Mouse (Mus musculus): ENCODE measurements at regions not wholly inside any gene's neighbourhood (a gene's known extent, or its start where the extent isn't known, plus 50 kb on each side); places are given as distances from the start of the nearest gene placed in this dataset.

- no peaks in the 10 kb centered on the region for H3K9me3 ChIP-seq (ENCODE audit: control insufficient read depth, low read length)
- no peaks in the 10 kb centered on the region for H3K36me3 ChIP-seq (ENCODE audit: control insufficient read depth, insufficient read depth, low read length)
- no peak overlapping the region for H3K9ac ChIP-seq (ENCODE audit: low read depth, low read length)
- WGBS = 83% methylated on average over 4 of the region's 4 CpGs
- no peak overlapping the region for H3K4me3 ChIP-seq (ENCODE audit: low read length)
- H3K4me2 ChIP-seq (replicated peaks; ENCODE audit: low read depth, low read length) = no peak overlapping the region
- no peak for ATAC-seq (ENCODE audit: low FRiP score, low TSS enrichment)
- no peaks in the 10 kb centered on the region for H3K27me3 ChIP-seq (ENCODE audit: control insufficient read depth, insufficient read depth, low read length)
- H3K4me1 ChIP-seq (ENCODE audit: control insufficient read depth, insufficient read depth, low read length) = no peaks in the 10 kb centered on the region
- no peak overlapping the region for H3K27ac ChIP-seq (ENCODE audit: low read depth, low read length)
Observed at GRCm38 (mm10) chr4:22892694-22893046, 404.5 kb upstream of the Pou3f2 start.

GRCm38 (mm10) chr4:22891974-22892693 lies 404.0 kb upstream of the Pou3f2 start:
- Histone ChIP-seq H3K9ac (ENCODE audit: low read depth, low read length) (no peak overlapping the region), H3K9me3 (ENCODE audit: control insufficient read depth, low read length) (no peaks in the 10 kb centered on the region), H3K36me3 (ENCODE audit: control insufficient read depth, insufficient read depth, low read length) (no peaks in the 10 kb centered on the region), H3K4me2 (replicated peaks; ENCODE audit: low read depth, low read length) (no peak overlapping the region), H3K4me3 (ENCODE audit: low read length) (no peak overlapping the region), H3K4me1 (ENCODE audit: control insufficient read depth, insufficient read depth, low read length) (no peaks in the 10 kb centered on the region), H3K27me3 (ENCODE audit: control insufficient read depth, insufficient read depth, low read length) (no peaks in the 10 kb centered on the region), H3K27ac (ENCODE audit: low read depth, low read length) (no peak overlapping the region)
- WGBS = 60% methylated on average over 3 of the region's 3 CpGs
- no peak for ATAC-seq (ENCODE audit: low FRiP score, low TSS enrichment)

- ATAC-seq (ENCODE audit: low FRiP score, low TSS enrichment) = no peak
- H3K4me3 ChIP-seq (ENCODE audit: low read length) = no peak overlapping the region
- 33% methylated on average over 7 of the region's 7 CpGs for WGBS
- no peaks in the 10 kb centered on the region for H3K4me1 ChIP-seq (ENCODE audit: control insufficient read depth, insufficient read depth, low read length)
- H3K4me2 ChIP-seq (replicated peaks; ENCODE audit: low read depth, low read length) = no peak overlapping the region
- H3K27me3 ChIP-seq (ENCODE audit: control insufficient read depth, insufficient read depth, low read length) = no peaks in the 10 kb centered on the region
- no peaks in the 10 kb centered on the region for H3K9me3 ChIP-seq (ENCODE audit: control insufficient read depth, low read length)
- H3K27ac ChIP-seq (ENCODE audit: low read depth, low read length) = no peak overlapping the region
- no peak overlapping the region for H3K9ac ChIP-seq (ENCODE audit: low read depth, low read length)
- no peaks in the 10 kb centered on the region for H3K36me3 ChIP-seq (ENCODE audit: control insufficient read depth, insufficient read depth, low read length)
Observed at GRCm38 (mm10) chr4:22880692-22881091, 392.5 kb upstream of the Pou3f2 start.

GRCm38 (mm10) chr4:22875392-22875791 lies 387.2 kb upstream of the Pou3f2 start:
- Histone ChIP-seq H3K4me1 (ENCODE audit: control insufficient read depth, insufficient read depth, low read length) (no peaks in the 10 kb centered on the region), H3K9ac (ENCODE audit: low read depth, low read length) (no peak overlapping the region), H3K36me3 (ENCODE audit: control insufficient read depth, insufficient read depth, low read length) (no peaks in the 10 kb centered on the region), H3K4me2 (replicated peaks; ENCODE audit: low read depth, low read length) (no peak overlapping the region), H3K27me3 (ENCODE audit: control insufficient read depth, insufficient read depth, low read length) (no peaks in the 10 kb centered on the region), H3K4me3 (ENCODE audit: low read length) (no peak overlapping the region), H3K9me3 (ENCODE audit: control insufficient read depth, low read length) (no peaks in the 10 kb centered on the region), H3K27ac (ENCODE audit: low read depth, low read length) (no peak overlapping the region)
- ATAC-seq (ENCODE audit: low FRiP score, low TSS enrichment) = no peak
- WGBS = 85% methylated on average over 3 of the region's 3 CpGs

- no peaks in the 10 kb centered on the region for H3K36me3 ChIP-seq (ENCODE audit: control insufficient read depth, insufficient read depth, low read length)
- H3K9ac ChIP-seq (ENCODE audit: low read depth, low read length) = no peak overlapping the region
- 81% methylated on average over 7 of the region's 7 CpGs for WGBS
- H3K4me2 ChIP-seq (replicated peaks; ENCODE audit: low read depth, low read length) = no peak overlapping the region
- H3K4me3 ChIP-seq (ENCODE audit: low read length) = no peak overlapping the region
- H3K4me1 ChIP-seq (ENCODE audit: control insufficient read depth, insufficient read depth, low read length) = no peaks in the 10 kb centered on the region
- H3K27me3 ChIP-seq (ENCODE audit: control insufficient read depth, insufficient read depth, low read length) = no peaks in the 10 kb centered on the region
- no peak for ATAC-seq (ENCODE audit: low FRiP score, low TSS enrichment)
- H3K27ac ChIP-seq (ENCODE audit: low read depth, low read length) = no peak overlapping the region
- no peaks in the 10 kb centered on the region for H3K9me3 ChIP-seq (ENCODE audit: control insufficient read depth, low read length)
Observed at GRCm38 (mm10) chr4:22836124-22836445, 347.9 kb upstream of the Pou3f2 start.

GRCm38 (mm10) chr4:22835381-22836123 lies 347.4 kb upstream of the Pou3f2 start:
- Histone ChIP-seq H3K4me2 (replicated peaks; ENCODE audit: low read depth, low read length) (no peak overlapping the region), H3K36me3 (ENCODE audit: control insufficient read depth, insufficient read depth, low read length) (no peaks in the 10 kb centered on the region), H3K9ac (ENCODE audit: low read depth, low read length) (no peak overlapping the region), H3K4me1 (ENCODE audit: control insufficient read depth, insufficient read depth, low read length) (no peaks in the 10 kb centered on the region), H3K4me3 (ENCODE audit: low read length) (no peak overlapping the region), H3K9me3 (ENCODE audit: control insufficient read depth, low read length) (no peaks in the 10 kb centered on the region), H3K27me3 (ENCODE audit: control insufficient read depth, insufficient read depth, low read length) (no peaks in the 10 kb centered on the region), H3K27ac (ENCODE audit: low read depth, low read length) (no peak overlapping the region)
- ATAC-seq (ENCODE audit: low FRiP score, low TSS enrichment) = no peak
- WGBS = 8% methylated on average over 9 of the region's 9 CpGs

- H3K9me3 ChIP-seq (ENCODE audit: control insufficient read depth, low read length) = no peaks in the 10 kb centered on the region
- H3K9ac ChIP-seq (ENCODE audit: low read depth, low read length) = no peak overlapping the region
- ATAC-seq (ENCODE audit: low FRiP score, low TSS enrichment) = no peak
- no peak overlapping the region for H3K4me3 ChIP-seq (ENCODE audit: low read length)
- no peaks in the 10 kb centered on the region for H3K27me3 ChIP-seq (ENCODE audit: control insufficient read depth, insufficient read depth, low read length)
- no peak overlapping the region for H3K27ac ChIP-seq (ENCODE audit: low read depth, low read length)
- no peaks in the 10 kb centered on the region for H3K36me3 ChIP-seq (ENCODE audit: control insufficient read depth, insufficient read depth, low read length)
- no peak overlapping the region for H3K4me2 ChIP-seq (replicated peaks; ENCODE audit: low read depth, low read length)
- 74% methylated on average over 1 of the region's 1 CpGs for WGBS
- H3K4me1 ChIP-seq (ENCODE audit: control insufficient read depth, insufficient read depth, low read length) = no peaks in the 10 kb centered on the region
Observed at GRCm38 (mm10) chr4:22833851-22834440, 345.8 kb upstream of the Pou3f2 start.

GRCm38 (mm10) chr4:22803665-22804064 lies 315.5 kb upstream of the Pou3f2 start:
- no peaks in the 10 kb centered on the region for H3K4me1 ChIP-seq (ENCODE audit: control insufficient read depth, insufficient read depth, low read length)
- no peak overlapping the region for H3K4me3 ChIP-seq (ENCODE audit: low read length)
- H3K9me3 ChIP-seq (ENCODE audit: control insufficient read depth, low read length) = no peaks in the 10 kb centered on the region
- ATAC-seq (ENCODE audit: low FRiP score, low TSS enrichment) = no peak
- no peak overlapping the region for H3K27ac ChIP-seq (ENCODE audit: low read depth, low read length)
- H3K9ac ChIP-seq (ENCODE audit: low read depth, low read length) = no peak overlapping the region
- 36% methylated on average over 3 of the region's 3 CpGs for WGBS
- H3K27me3 ChIP-seq (ENCODE audit: control insufficient read depth, insufficient read depth, low read length) = no peaks in the 10 kb centered on the region
- H3K4me2 ChIP-seq (replicated peaks; ENCODE audit: low read depth, low read length) = no peak overlapping the region
- no peaks in the 10 kb centered on the region for H3K36me3 ChIP-seq (ENCODE audit: control insufficient read depth, insufficient read depth, low read length)

GRCm38 (mm10) chr4:22792826-22793225 lies 304.7 kb upstream of the Pou3f2 start:
- H3K4me2 ChIP-seq (replicated peaks; ENCODE audit: low read depth, low read length) = no peak overlapping the region
- H3K4me1 ChIP-seq (ENCODE audit: control insufficient read depth, insufficient read depth, low read length) = no peaks in the 10 kb centered on the region
- H3K9ac ChIP-seq (ENCODE audit: low read depth, low read length) = no peak overlapping the region
- H3K4me3 ChIP-seq (ENCODE audit: low read length) = no peak overlapping the region
- H3K27ac ChIP-seq (ENCODE audit: low read depth, low read length) = no peak overlapping the region
- no peaks in the 10 kb centered on the region for H3K36me3 ChIP-seq (ENCODE audit: control insufficient read depth, insufficient read depth, low read length)
- no peaks in the 10 kb centered on the region for H3K9me3 ChIP-seq (ENCODE audit: control insufficient read depth, low read length)
- WGBS = 74% methylated on average over 1 of the region's 1 CpGs
- no peaks in the 10 kb centered on the region for H3K27me3 ChIP-seq (ENCODE audit: control insufficient read depth, insufficient read depth, low read length)
- ATAC-seq (ENCODE audit: low FRiP score, low TSS enrichment) = no peak

Measured in kidney, embryonic 14.5 days (tissue).